Mouse (Mus musculus) MEL (cell line): ENCODE measurements around the gene Alad. TPM values are rescaled to one million over a fixed set of nuclear protein-coding genes. Genes with fewer than 3 reads are reported as not detected.

Experiments
- DNase-seq: peaks from one replicate; pipeline ENCODE4 v3.0.0; 2011; ENCODE audit warnings: low read depth, low spot score
- H3K27ac ChIP-seq: 2 replicates; pipeline ENCODE4 v1.5.1; 2012; ENCODE audit warnings: low read depth, mild to moderate bottlenecking, control low read depth, low read length, moderate library complexity; ENCODE audit not compliant: control insufficient read depth
- H3K27me3 ChIP-seq, 2 experiments: fragments of 150-350 bp in 1 of 2; sonication (generic) in 1 of 2; 2 replicates each; pipeline ENCODE4 v1.6.1; 2012; ENCODE audit warnings: low read length in 2 of 2, mild to moderate bottlenecking in 2 of 2, improper control_type of control experiment in 1 of 2, moderate library complexity in 1 of 2; ENCODE audit not compliant: insufficient read depth in 2 of 2, control insufficient read depth in 1 of 2
- H3K36me3 ChIP-seq, 2 experiments: 2 replicates each; pipeline ENCODE4 v1.6.1; 2012 to 2014; ENCODE audit warnings: low read length in 2 of 2, improper control_type of control experiment in 1 of 2, inconsistent platforms in 1 of 2, mild to moderate bottlenecking in 1 of 2; ENCODE audit not compliant: insufficient read depth in 2 of 2, control insufficient read depth in 1 of 2
- H3K4me1 ChIP-seq, 2 experiments: fragments of 150-350 bp in 1 of 2; sonication (generic) in 1 of 2; 2 replicates each; pipeline ENCODE4 v1.6.1; 2012; ENCODE audit warnings: low read length in 2 of 2, improper control_type of control experiment in 1 of 2, mild to moderate bottlenecking in 1 of 2; ENCODE audit not compliant: insufficient read depth in 2 of 2, control insufficient read depth in 1 of 2
- H3K4me3 ChIP-seq, 2 experiments: fragments of 150-350 bp in 1 of 2; sonication (generic) in 1 of 2; 2 replicates each; pipeline ENCODE4 v1.5.1; 2012; ENCODE audit warnings: low read depth in 2 of 2, low read length in 2 of 2, mild to moderate bottlenecking in 2 of 2, moderate library complexity in 2 of 2, control low read depth in 1 of 2, improper control_type of control experiment in 1 of 2; ENCODE audit not compliant: control insufficient read depth in 1 of 2, insufficient read depth in 1 of 2
- H3K79me2 ChIP-seq: 2 replicates; pipeline ENCODE4 v1.6.1; 2012; ENCODE audit warnings: mild to moderate bottlenecking, low read length, moderate library complexity; ENCODE audit not compliant: control insufficient read depth, poor library complexity, insufficient read depth
- H3K9ac ChIP-seq: 2 replicates; pipeline ENCODE4 v1.6.1; 2012; ENCODE audit warnings: low read depth, mild to moderate bottlenecking, control low read depth, low read length, moderate library complexity; ENCODE audit not compliant: control insufficient read depth, poor library complexity, severe bottlenecking
- H3K9me3 ChIP-seq: fragments of 150-350 bp; sonication (generic); replicated peaks from 2 replicates; pipeline ENCODE4 v1.6.1; 2012; ENCODE audit warnings: mild to moderate bottlenecking, low read length, improper control_type of control experiment, moderate library complexity; ENCODE audit not compliant: insufficient read depth
- CHD1 ChIP-seq: IDR thresholded peaks from 2 replicates; pipeline ENCODE4 v1.6.1; 2012; ENCODE audit warnings: low read depth, mild to moderate bottlenecking, inconsistent platforms, low read length, improper control_type of control experiment
- CTCF ChIP-seq, 3 experiments: IDR thresholded peaks in 2 of 3; conservative IDR thresholded peaks in 1 of 3; 2 replicates each; pipeline ENCODE4 v1.5.1; 2011 to 2012; ENCODE audit warnings: low read length in 3 of 3, low read depth in 2 of 3, mild to moderate bottlenecking in 2 of 3, improper control_type of control experiment in 1 of 3, inconsistent platforms in 1 of 3, mixed read lengths in 1 of 3, moderate library complexity in 1 of 3; ENCODE audit not compliant: control insufficient read depth in 1 of 3, insufficient read depth in 1 of 3, poor library complexity in 1 of 3, severe bottlenecking in 1 of 3
- ELF1 ChIP-seq: IDR thresholded peaks from 2 replicates; pipeline ENCODE4 v1.6.1; 2014; ENCODE audit warnings: low read depth, mild to moderate bottlenecking, inconsistent platforms, low read length, improper control_type of control experiment, moderate library complexity
- EP300 ChIP-seq, 2 experiments: IDR thresholded peaks; 2 replicates each; pipeline ENCODE4 v1.6.1; 2011; ENCODE audit warnings: improper control_type of control experiment in 2 of 2, low read length in 2 of 2, low read depth in 1 of 2, mild to moderate bottlenecking in 1 of 2
- GABPA ChIP-seq: IDR thresholded peaks from 2 replicates; pipeline ENCODE4 v1.6.1; 2012; ENCODE audit warnings: low read depth, mild to moderate bottlenecking, inconsistent platforms, low read length, improper control_type of control experiment, moderate library complexity
- GATA1 ChIP-seq: IDR thresholded peaks from 2 replicates; pipeline ENCODE4 v1.6.1; 2011; ENCODE audit warnings: low read depth, low read length, improper control_type of control experiment
- JUND ChIP-seq: IDR thresholded peaks from 2 replicates; pipeline ENCODE4 v1.6.1; 2011; ENCODE audit warnings: low read depth, mild to moderate bottlenecking, improper control_type of control experiment, low read length
- KAT2A ChIP-seq: conservative IDR thresholded peaks from 2 replicates; pipeline ENCODE4 v1.6.1; 2012; ENCODE audit warnings: low read depth, low read length, improper control_type of control experiment, inconsistent platforms
- MAFK ChIP-seq: IDR thresholded peaks from 2 replicates; pipeline ENCODE4 v1.6.1; 2011; ENCODE audit warnings: low read depth, mild to moderate bottlenecking, low read length, improper control_type of control experiment, borderline replicate concordance
- MXI1 ChIP-seq: IDR thresholded peaks from 2 replicates; pipeline ENCODE4 v1.6.1; 2011; ENCODE audit warnings: mild to moderate bottlenecking, low read depth, low read length, improper control_type of control experiment
- MYC ChIP-seq: IDR thresholded peaks from 2 replicates; pipeline ENCODE4 v1.6.1; 2011; ENCODE audit warnings: low read depth, mild to moderate bottlenecking, low read length, improper control_type of control experiment, moderate library complexity
- NRF1 ChIP-seq: IDR thresholded peaks from 2 replicates; pipeline ENCODE4 v1.6.1; 2014; ENCODE audit warnings: low read depth, mild to moderate bottlenecking, inconsistent platforms, low read length, improper control_type of control experiment, moderate library complexity; ENCODE audit not compliant: poor library complexity, insufficient read depth, severe bottlenecking
- POLR2AphosphoS5 ChIP-seq: IDR thresholded peaks from 2 replicates; pipeline ENCODE4 v1.6.1; 2012; ENCODE audit warnings: low read depth, borderline replicate concordance, mild to moderate bottlenecking, inconsistent platforms, low read length, moderate library complexity, mixed read lengths
- RAD21 ChIP-seq: IDR thresholded peaks from 2 replicates; pipeline ENCODE4 v1.6.1; 2011; ENCODE audit warnings: mild to moderate bottlenecking, low read depth, low read length, improper control_type of control experiment
- SIN3A ChIP-seq: IDR thresholded peaks from 2 replicates; pipeline ENCODE4 v1.6.1; 2012; ENCODE audit warnings: low read length, improper control_type of control experiment, inconsistent platforms
- SMC3 ChIP-seq: IDR thresholded peaks from 2 replicates; pipeline ENCODE4 v1.6.1; 2011; ENCODE audit warnings: low read depth, low read length, improper control_type of control experiment
- TCF12 ChIP-seq: IDR thresholded peaks from 2 replicates; pipeline ENCODE4 v1.6.1; 2014; ENCODE audit warnings: low read depth, mild to moderate bottlenecking, inconsistent platforms, low read length, improper control_type of control experiment, moderate library complexity
- USF2 ChIP-seq, 2 experiments: IDR thresholded peaks; 2 replicates each; pipeline ENCODE4 v1.6.1; 2011 to 2012; ENCODE audit warnings: improper control_type of control experiment in 2 of 2, low read length in 2 of 2, borderline replicate concordance in 1 of 2, inconsistent platforms in 1 of 2, low read depth in 1 of 2, mild to moderate bottlenecking in 1 of 2; ENCODE audit not compliant: insufficient read depth in 1 of 2
- ZNF384 ChIP-seq: IDR thresholded peaks from 2 replicates; pipeline ENCODE4 v1.6.1; 2012; ENCODE audit warnings: low read depth, mild to moderate bottlenecking, inconsistent platforms, low read length, improper control_type of control experiment
- polyA plus RNA-seq, 2 experiments: library from polyadenylated mRNA; stranded (reverse) in 1 of 2; unstranded in 1 of 2; fragments of >175 nt in 1 of 2; fragments of >200 nt in 1 of 2; gene quantifications; 2 replicates each; pipeline versions ENCODE4 v1.2.1 to v1.2.4; 2012; ENCODE audit warnings: low replicate concordance in 2 of 2, low read depth in 1 of 2; ENCODE audit not compliant: insufficient read length in 2 of 2, insufficient read depth in 1 of 2, missing spikeins in 1 of 2
- total RNA-seq: library from RNA; depleted of rRNA; stranded (reverse); fragments of 300-350 nt; gene quantifications from 2 replicates; pipeline ENCODE4 v1.2.3, GENCODE M21; 2012

Alad gene
- total and polyA plus RNA-seq, 3 experiments, result 213 to 386 TPM; not detected in 1

DNA sequence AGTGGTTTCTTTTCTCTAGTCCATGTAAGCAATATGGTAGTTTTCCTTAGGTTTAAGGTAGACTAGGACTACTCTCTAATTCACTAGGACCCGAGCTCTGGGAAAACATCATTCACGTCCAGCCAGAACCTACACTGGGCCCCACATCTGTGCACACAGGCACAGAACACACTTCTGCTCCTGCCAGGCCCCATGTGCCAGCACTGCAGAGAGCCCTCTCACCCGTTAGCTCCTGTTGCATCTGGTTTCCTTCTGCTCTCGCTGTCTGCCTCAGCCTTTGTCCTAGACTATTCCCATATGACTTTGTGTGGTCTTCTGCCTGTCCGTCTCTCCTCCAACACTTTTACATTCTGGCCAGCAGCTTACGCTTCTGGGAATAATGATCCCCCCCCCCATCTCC, 14.0 kb upstream of the Alad start:
- no peaks in the 10 kb centered on the region for H3K9me3 ChIP-seq
- TF ChIP-seq POLR2AphosphoS5, result no peak
- no peak for TF ChIP-seq MXI1
- TF ChIP-seq JUND, result no peak
- no peak for TF ChIP-seq TCF12
- no peak for TF ChIP-seq GABPA
- TF ChIP-seq EP300 (IDR thresholded peaks at IDR 0.05; ENCODE audit: low read depth in 1 of 2, low read length in 2 of 2), result no peak
- no peak for TF ChIP-seq CTCF (IDR thresholded peaks at IDR 0.05 in 2 of 3, conservative IDR thresholded peaks at IDR 0.05 in 1 of 3; ENCODE audit: control insufficient read depth in 1 of 3, insufficient read depth in 1 of 3, low read depth in 2 of 3, low read length in 3 of 3, poor library complexity in 1 of 3, severe bottlenecking in 1 of 3)
- no peak for TF ChIP-seq ELF1
- TF ChIP-seq SIN3A, result no peak
- TF ChIP-seq RAD21, result no peak
- no peak for TF ChIP-seq KAT2A
- TF ChIP-seq MYC, result no peak
- TF ChIP-seq, all 39 proteins: peak for 0
- Histone ChIP-seq H3K4me1 (no peaks in the 10 kb centered on the region), H3K4me3 (no peak overlapping the region), H3K36me3 (no peaks in the 10 kb centered on the region), H3K9ac (no peak overlapping the region), H3K27me3 (no peaks in the 10 kb centered on the region; a peak in 1 of 4 replicates), H3K79me2 (no peaks in the 10 kb centered on the region), H3K27ac (no peak overlapping the region)
- DNase-seq, result no peak

DNA sequence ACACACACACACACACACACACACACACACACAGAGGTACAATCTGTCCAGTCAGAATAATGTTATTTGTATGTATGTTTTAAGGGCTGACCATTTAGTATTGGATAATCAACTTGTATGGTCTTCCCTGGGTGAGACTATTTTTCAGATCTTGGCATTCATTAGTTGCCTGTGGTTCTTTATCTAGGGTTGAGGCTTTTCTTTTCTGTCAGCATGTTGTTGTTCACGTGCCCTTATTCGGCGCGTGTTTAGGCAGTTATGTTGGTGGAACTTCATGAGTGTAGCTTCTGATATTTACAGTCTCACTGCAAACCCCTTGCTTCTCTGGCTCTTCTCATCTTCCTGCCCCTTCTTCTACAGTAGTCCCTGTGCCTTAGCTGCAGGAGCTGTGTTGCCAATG, 7.9 kb upstream of the Alad start:
- H3K27me3 ChIP-seq, result no peaks in the 10 kb centered on the region; a peak in 1 of 4 replicates
- TF ChIP-seq ZNF384, result no peak
- TF ChIP-seq GATA1, result peak; percentile 71
- TF ChIP-seq, all 39 proteins: peak for 1
- H3K9ac ChIP-seq, result peak overlapping the region; percentile 23
- H3K27ac ChIP-seq, result peak overlapping the region; percentile 69
- H3K79me2 ChIP-seq, result peaks cover 13% of the 10 kb centered on the region
- peak; percentile 76 for DNase-seq
- H3K9me3 ChIP-seq, result no peaks in the 10 kb centered on the region
- peaks cover 0 to 15% of the 10 kb centered on the region in 2 experiments; a peak in 2 of 4 replicates for H3K36me3 ChIP-seq
- H3K4me3 ChIP-seq, result peak overlapping the region; percentile 33 to 46
- H3K4me1 ChIP-seq, result peaks cover 5 to 17% of the 10 kb centered on the region in 2 experiments

GRCm38 (mm10) chr4:62526256-62526655, 6.5 kb upstream of the Alad start:
- TF ChIP-seq SIN3A (no peak), CTCF (IDR thresholded peaks at IDR 0.05 in 2 of 3, conservative IDR thresholded peaks at IDR 0.05 in 1 of 3; ENCODE audit: control insufficient read depth in 1 of 3, insufficient read depth in 1 of 3, low read depth in 2 of 3, low read length in 3 of 3, poor library complexity in 1 of 3, severe bottlenecking in 1 of 3) (no peak), RAD21 (no peak), POLR2AphosphoS5 (no peak), SMC3 (no peak), MXI1 (no peak), NRF1 (no peak), CHD1 (no peak), MAFK (no peak), USF2 (IDR thresholded peaks at IDR 0.05; ENCODE audit: borderline replicate concordance in 1 of 2, insufficient read depth in 1 of 2, low read depth in 1 of 2, low read length in 2 of 2) (no peak), GABPA (no peak), ELF1 (no peak)
- peaks cover 10 to 21% of the 10 kb centered on the region in 2 experiments for H3K4me1 ChIP-seq
- H3K9me3 ChIP-seq, result no peaks in the 10 kb centered on the region
- no peaks in the 10 kb centered on the region; a peak in 1 of 4 replicates for H3K27me3 ChIP-seq
- no peak for DNase-seq
- peaks cover 13% of the 10 kb centered on the region for H3K79me2 ChIP-seq
- H3K9ac ChIP-seq, result no peak overlapping the region
- peaks cover 0 to 21% of the 10 kb centered on the region in 2 experiments; a peak in 2 of 4 replicates for H3K36me3 ChIP-seq
- H3K27ac ChIP-seq, result no peak overlapping the region
- H3K4me3 ChIP-seq, result no peak overlapping the region
